Mouse (Mus musculus): ENCODE measurements at regions not wholly inside any gene's neighbourhood (a gene's known extent, or its start where the extent isn't known, plus 50 kb on each side); places are given as distances from the start of the nearest gene placed in this dataset.

- TF ChIP-seq POLR2A (IDR thresholded peaks at IDR 0.05; ENCODE audit: insufficient read depth, low read length), result no peak
- TF ChIP-seq CTCF (IDR thresholded peaks at IDR 0.05; ENCODE audit: low read depth, low read length), result no peak
- TF ChIP-seq EP300 (IDR thresholded peaks at IDR 0.05; ENCODE audit: insufficient read depth, low read depth, low read length), result no peak
Observed at GRCm38 (mm10) chr1:144926136-144926535, 150.9 kb upstream of the Rgs18 start.

Measured in ES-Bruce4 (cell line).